Mouse (Mus musculus): ENCODE data around the gene Rapgef6.

The Rapgef6 gene

GRCm38 (mm10) chr11:54693696-54694095, 171.0 kb downstream of the Rapgef6 start:
- DNase-seq (ENCODE audit: low spot score in 2 of 2), result no peak

GRCm38 (mm10) chr11:54694291-54694690, 171.6 kb downstream of the Rapgef6 start:
- no peak for DNase-seq (ENCODE audit: low spot score in 2 of 2)

GRCm38 (mm10) chr11:54695951-54696350, 173.3 kb downstream of the Rapgef6 start:
- peak in 1 of 2 experiments; percentile 39 for DNase-seq (ENCODE audit: low spot score in 2 of 2)

- no peak for DNase-seq (ENCODE audit: low spot score in 2 of 2)
These were observed 175.0 kb downstream of the Rapgef6 start for GRCm38 (mm10) chr11:54697611-54698010.

GRCm38 (mm10) chr11:54698636-54699035, 176.0 kb downstream of the Rapgef6 start:
- DNase-seq (ENCODE audit: low spot score in 2 of 2), result no peak

- no peak for DNase-seq (ENCODE audit: low spot score in 2 of 2)
These were observed 177.3 kb downstream of the Rapgef6 start for GRCm38 (mm10) chr11:54699972-54700371.

- DNase-seq (ENCODE audit: low spot score in 2 of 2), result no peak
These were observed 179.2 kb downstream of the Rapgef6 start for GRCm38 (mm10) chr11:54701848-54702247.

GRCm38 (mm10) chr11:54703306-54703705, 180.7 kb downstream of the Rapgef6 start:
- DNase-seq (ENCODE audit: low spot score in 2 of 2), result peak; percentile 60 to 86

GRCm38 (mm10) chr11:54708153-54708552, 185.5 kb downstream of the Rapgef6 start:
- no peak for DNase-seq (ENCODE audit: low spot score in 2 of 2)

- DNase-seq (ENCODE audit: low spot score in 2 of 2), result no peak
These were observed 187.0 kb downstream of the Rapgef6 start for GRCm38 (mm10) chr11:54709645-54710044.

GRCm38 (mm10) chr11:54710512-54711293, 188.1 kb downstream of the Rapgef6 start:
- no peak for DNase-seq (ENCODE audit: low spot score in 2 of 2)

- DNase-seq (ENCODE audit: low spot score in 2 of 2), result no peak
These were observed 190.2 kb downstream of the Rapgef6 start for GRCm38 (mm10) chr11:54712849-54713248.

GRCm38 (mm10) chr11:54717893-54718292, 195.2 kb downstream of the Rapgef6 start:
- DNase-seq (ENCODE audit: low spot score in 2 of 2), result no peak

- no peak for DNase-seq (ENCODE audit: low spot score in 2 of 2)
These were observed 196.0 kb downstream of the Rapgef6 start for GRCm38 (mm10) chr11:54718601-54719000.

- no peak for DNase-seq (ENCODE audit: low spot score in 2 of 2)
These were observed 199.4 kb downstream of the Rapgef6 start for GRCm38 (mm10) chr11:54722057-54722456.

GRCm38 (mm10) chr11:54724353-54725034, 201.8 kb downstream of the Rapgef6 start:
- no peak for DNase-seq (ENCODE audit: low spot score in 2 of 2)

- no peak for DNase-seq (ENCODE audit: low spot score in 2 of 2)
These were observed 204.0 kb downstream of the Rapgef6 start for GRCm38 (mm10) chr11:54726571-54727062.

- DNase-seq (ENCODE audit: low spot score in 2 of 2), result peak in 1 of 2 experiments; percentile 62
These were observed 204.8 kb downstream of the Rapgef6 start for GRCm38 (mm10) chr11:54727327-54727901.

GRCm38 (mm10) chr11:54728371-54728770, 205.7 kb downstream of the Rapgef6 start:
- DNase-seq (ENCODE audit: low spot score in 2 of 2), result no peak

- no peak for DNase-seq (ENCODE audit: low spot score in 2 of 2)
These were observed 206.7 kb downstream of the Rapgef6 start for GRCm38 (mm10) chr11:54729311-54729710.

- no peak for DNase-seq (ENCODE audit: low spot score in 2 of 2)
These were observed 208.3 kb downstream of the Rapgef6 start for GRCm38 (mm10) chr11:54730931-54731330.

GRCm38 (mm10) chr11:54731367-54731766, 208.7 kb downstream of the Rapgef6 start:
- no peak for DNase-seq (ENCODE audit: low spot score in 2 of 2)
